Mouse (Mus musculus) forebrain, embryonic 14.5 days (tissue): ENCODE measurements around the gene Slc5a2. TPM values are rescaled to one million over a fixed set of nuclear protein-coding genes. Genes with fewer than 3 reads are reported as not detected.

ENCODE experiments used
- ATAC-seq: fragments of 200-750 bp; cut with Nextera tagmentation; 2 replicates; pipeline ENCODE4 v1.8.0; 2017; ENCODE audit warnings: mild to moderate bottlenecking, moderate library complexity
- DNase-seq: peaks from one replicate; pipeline ENCODE4 v3.0.0-alpha.2; 2015; ENCODE audit warnings: low spot score
- H3K27ac ChIP-seq: fragments of 300-500 bp; sonication (generic); 2 replicates; pipeline ENCODE4 v1.5.1; 2014; ENCODE audit warnings: low read depth, mild to moderate bottlenecking, control low read depth, low read length, moderate library complexity
- H3K27me3 ChIP-seq: fragments of 300-500 bp; sonication (generic); replicated peaks from 2 replicates; pipeline ENCODE4 v1.6.1; 2014; ENCODE audit warnings: low read length, control low read depth, mixed read lengths; ENCODE audit not compliant: control insufficient read depth, insufficient read depth
- H3K36me3 ChIP-seq: fragments of 300-500 bp; sonication (generic); 2 replicates; pipeline ENCODE4 v1.6.1; 2014; ENCODE audit warnings: low read length, control low read depth; ENCODE audit not compliant: control insufficient read depth, insufficient read depth
- H3K4me1 ChIP-seq: fragments of 300-500 bp; sonication (generic); 2 replicates; pipeline ENCODE4 v1.6.1; 2014; ENCODE audit warnings: antibody characterized with exemption, low read length, control low read depth; ENCODE audit not compliant: control insufficient read depth, insufficient read depth
- H3K4me2 ChIP-seq: fragments of 300-500 bp; sonication (generic); 2 replicates; pipeline ENCODE4 v1.6.1; 2014; ENCODE audit warnings: mild to moderate bottlenecking, control low read depth, low read length
- H3K4me3 ChIP-seq: fragments of 300-500 bp; sonication (generic); 2 replicates; pipeline ENCODE4 v1.5.1; 2014; ENCODE audit warnings: low read depth, low read length, control low read depth
- H3K9ac ChIP-seq: fragments of 300-500 bp; sonication (generic); 2 replicates; pipeline ENCODE4 v1.6.1; 2014; ENCODE audit warnings: mild to moderate bottlenecking, low read length, control low read depth, moderate library complexity
- H3K9me3 ChIP-seq: fragments of 300-500 bp; sonication (generic); replicated peaks from 2 replicates; pipeline ENCODE4 v1.6.1; 2016; ENCODE audit warnings: low read length, control low read depth, mixed read lengths; ENCODE audit not compliant: control insufficient read depth
- WGBS: fragments of 180-500 bp; shearing (Covaris S2); extraction: QIAGEN DNeasy Blood & Tissue Kit; methylation state at CpG from one replicate; pipeline ENCODE4 v1.1.7; 2014; 5-methylcytosine and 5-hydroxymethylcytosine counted together
- polyA plus RNA-seq: library from polyadenylated mRNA; unstranded; fragments of >200 nt; fragmentation: Nextera tagmentation; extraction: Ambion mirVana; gene quantifications from 2 replicates; pipeline ENCODE4 v1.2.1, GENCODE M21; 2014

Gene Slc5a2
- polyA plus RNA-seq, 1 experiment from 2014 or later: not detected

DNA sequence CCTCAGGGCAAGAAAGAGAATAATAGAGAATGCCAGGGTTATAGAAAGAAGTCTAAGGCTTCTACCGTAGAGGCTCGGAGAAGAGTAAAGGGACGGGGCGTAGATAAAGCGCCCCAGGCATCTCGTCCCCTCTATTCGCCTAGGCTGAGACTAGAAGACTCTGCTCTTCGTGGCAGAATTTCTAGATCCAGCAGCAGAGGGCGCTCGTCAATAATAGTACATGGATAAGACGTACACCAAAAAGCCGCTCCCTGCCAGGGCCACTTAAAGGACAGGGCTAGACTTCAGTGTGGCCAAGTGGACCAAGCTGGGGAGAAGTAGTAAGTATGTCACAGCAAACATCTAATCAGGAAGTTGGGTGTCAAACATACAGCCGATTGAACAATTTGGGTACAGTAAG lies 18.0 kb upstream of the Slc5a2 start:
- Histone ChIP-seq H3K4me3 (peak overlapping the region; percentile 31), H3K27me3 (no peaks in the 10 kb centered on the region), H3K9ac (peak overlapping the region; percentile 65), H3K9me3 (no peaks in the 10 kb centered on the region), H3K27ac (no peak overlapping the region), H3K36me3 (peaks cover 20% of the 10 kb centered on the region), H3K4me2 (peak overlapping the region; percentile 56), H3K4me1 (peaks cover 2% of the 10 kb centered on the region; the same call in 1 of the 2 replicates)
- DNase-seq (peak; percentile 94), ATAC-seq (peak; percentile 73)
- 2% methylated on average over 13 of the region's 13 CpGs for WGBS

DNA sequence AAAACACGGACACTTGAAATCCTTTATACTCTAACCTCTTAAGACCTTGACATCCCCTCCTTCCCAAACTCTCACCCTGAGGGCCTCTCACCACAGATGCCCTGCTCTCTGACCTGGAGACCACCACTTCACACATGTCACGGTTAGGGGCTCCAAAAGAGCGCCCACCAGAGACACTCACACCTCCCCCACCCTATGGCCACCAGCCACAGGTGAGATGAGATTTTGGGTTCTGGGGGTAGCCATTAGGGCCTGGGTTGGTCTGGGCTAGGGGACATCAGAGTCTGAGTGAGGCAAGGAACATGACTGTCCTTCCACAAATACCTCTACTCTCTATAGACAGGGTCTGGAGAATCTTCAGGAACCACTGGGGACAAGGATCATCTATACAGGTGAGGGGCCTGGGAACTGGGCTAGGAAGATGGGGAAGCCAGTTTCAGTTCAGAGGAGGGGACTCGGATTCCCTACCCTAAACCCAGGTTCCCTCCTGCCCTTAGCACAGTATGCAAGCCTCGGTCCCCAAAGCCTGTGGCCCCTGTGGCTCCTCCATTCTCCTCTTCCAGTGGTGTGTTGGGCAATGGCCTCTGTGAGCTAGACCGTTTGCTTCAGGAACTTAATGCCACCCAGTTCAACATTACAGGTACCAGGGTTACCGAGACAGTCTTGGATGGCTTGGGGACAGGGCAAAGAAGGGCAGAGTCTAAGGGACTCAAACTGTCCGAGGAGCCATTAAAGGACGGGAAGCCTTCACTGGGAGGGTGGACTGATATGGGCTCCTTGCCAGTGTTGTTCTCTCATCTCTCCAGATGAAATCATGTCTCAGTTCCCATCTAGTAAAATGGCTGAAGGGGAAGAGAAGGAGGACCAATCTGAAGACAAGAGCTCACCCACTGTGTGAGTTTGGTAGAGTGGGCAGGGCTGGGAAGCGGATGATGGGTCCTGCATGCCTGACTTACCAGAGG lies 17.1 kb upstream of the Slc5a2 start:
- no peak overlapping the region for H3K4me3 ChIP-seq
- ATAC-seq: no peak
- WGBS: 83% methylated on average over 10 of the region's 10 CpGs

GRCm38 (mm10) chr7:128249998-128250397 lies 15.5 kb upstream of the Slc5a2 start:
- H3K4me1 ChIP-seq: peaks cover 2% of the 10 kb centered on the region; the same call in 1 of the 2 replicates
- DNase-seq: no peak
- no peaks in the 10 kb centered on the region for H3K9me3 ChIP-seq
- H3K27ac ChIP-seq: no peak overlapping the region
- H3K4me3 ChIP-seq: no peak overlapping the region
- WGBS: 77% methylated on average over 5 of the region's 5 CpGs
- peaks cover 3% of the 10 kb centered on the region; the same call in 1 of the 2 replicates for H3K36me3 ChIP-seq
- H3K9ac ChIP-seq: no peak overlapping the region
- no peak overlapping the region for H3K4me2 ChIP-seq
- no peak for ATAC-seq
- no peaks in the 10 kb centered on the region for H3K27me3 ChIP-seq

More for the DNA sequence above, 17.1 kb upstream of the Slc5a2 start:
- Histone ChIP-seq H3K27me3 (no peaks in the 10 kb centered on the region), H3K9me3 (no peaks in the 10 kb centered on the region), H3K4me2 (no peak overlapping the region), H3K9ac (no peak overlapping the region), H3K27ac (no peak overlapping the region), H3K36me3 (peaks cover 14% of the 10 kb centered on the region), H3K4me1 (peaks cover 2% of the 10 kb centered on the region; the same call in 1 of the 2 replicates)
- no peak for DNase-seq

- H3K4me1 ChIP-seq: no peaks in the 10 kb centered on the region
- H3K36me3 ChIP-seq: no peaks in the 10 kb centered on the region
- DNase-seq (no peak), ATAC-seq (no peak)
- H3K9me3 ChIP-seq: no peaks in the 10 kb centered on the region
- 56% methylated on average over 12 of the region's 12 CpGs for WGBS
- no peak overlapping the region for H3K27ac ChIP-seq
- H3K4me2 ChIP-seq: peak overlapping the region; percentile 58
- no peak overlapping the region; the same call in 1 of the 2 replicates for H3K4me3 ChIP-seq
- H3K27me3 ChIP-seq: no peaks in the 10 kb centered on the region
- 0 out of 2 replicates have a peak overlapping the region, but pooled peaks have one; percentile 50 for H3K9ac ChIP-seq
Observed at GRCm38 (mm10) chr7:128251946-128252345, 13.5 kb upstream of the Slc5a2 start.

DNA sequence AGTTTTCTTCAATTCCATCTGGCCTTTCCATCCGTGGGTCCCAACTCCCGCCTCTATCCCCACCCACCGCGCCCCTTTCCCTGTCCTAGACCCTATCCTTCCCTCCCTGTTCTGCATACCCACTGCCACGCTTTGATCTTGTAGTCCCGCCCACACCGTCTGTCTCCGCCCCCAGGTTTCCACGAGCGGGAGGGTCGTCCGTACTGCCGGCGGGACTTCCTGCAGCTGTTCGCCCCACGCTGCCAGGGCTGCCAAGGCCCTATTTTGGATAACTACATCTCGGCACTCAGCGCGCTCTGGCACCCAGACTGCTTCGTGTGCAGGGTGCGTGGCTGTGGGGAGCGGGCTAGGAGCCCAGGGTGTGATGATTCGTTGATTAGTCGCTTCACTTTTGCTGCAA lies 12.8 kb upstream of the Slc5a2 start:
- no peaks in the 10 kb centered on the region for H3K36me3 ChIP-seq
- DNase-seq (peak; percentile 72), ATAC-seq (peak; percentile 85)
- H3K4me1 ChIP-seq: no peaks in the 10 kb centered on the region
- H3K9ac ChIP-seq: peak overlapping the region; percentile 50
- H3K27ac ChIP-seq: no peak overlapping the region
- peak overlapping the region; percentile 58 for H3K4me2 ChIP-seq
- 5% methylated on average over 24 of the region's 24 CpGs for WGBS
- peak overlapping the region; percentile 27 for H3K4me3 ChIP-seq
- H3K9me3 ChIP-seq: no peaks in the 10 kb centered on the region
- H3K27me3 ChIP-seq: no peaks in the 10 kb centered on the region

GRCm38 (mm10) chr7:128254978-128255377 lies 10.5 kb upstream of the Slc5a2 start:
- H3K36me3 ChIP-seq: no peaks in the 10 kb centered on the region

GRCm38 (mm10) chr7:128255757-128256156 lies 9.7 kb upstream of the Slc5a2 start:
- Histone ChIP-seq H3K36me3 (no peaks in the 10 kb centered on the region), H3K4me3 (no peak overlapping the region), H3K27ac (no peak overlapping the region), H3K4me1 (no peaks in the 10 kb centered on the region), H3K9ac (no peak overlapping the region), H3K9me3 (no peaks in the 10 kb centered on the region), H3K27me3 (no peaks in the 10 kb centered on the region), H3K4me2 (no peak overlapping the region)
- whole genome bisulfite sequencing: 92% methylated on average over 5 of the region's 5 CpGs
- ATAC-seq: no peak
- DNase-seq: no peak

More at GRCm38 (mm10) chr7:128254978-128255377, 10.5 kb upstream of the Slc5a2 start:
- Histone ChIP-seq H3K9me3 (no peaks in the 10 kb centered on the region), H3K4me2 (no peak overlapping the region), H3K27me3 (no peaks in the 10 kb centered on the region), H3K27ac (no peak overlapping the region), H3K9ac (no peak overlapping the region), H3K4me1 (no peaks in the 10 kb centered on the region), H3K4me3 (no peak overlapping the region)
- WGBS: 73% methylated on average over 2 of the region's 2 CpGs
- no peak for ATAC-seq
- DNase-seq: no peak

DNA sequence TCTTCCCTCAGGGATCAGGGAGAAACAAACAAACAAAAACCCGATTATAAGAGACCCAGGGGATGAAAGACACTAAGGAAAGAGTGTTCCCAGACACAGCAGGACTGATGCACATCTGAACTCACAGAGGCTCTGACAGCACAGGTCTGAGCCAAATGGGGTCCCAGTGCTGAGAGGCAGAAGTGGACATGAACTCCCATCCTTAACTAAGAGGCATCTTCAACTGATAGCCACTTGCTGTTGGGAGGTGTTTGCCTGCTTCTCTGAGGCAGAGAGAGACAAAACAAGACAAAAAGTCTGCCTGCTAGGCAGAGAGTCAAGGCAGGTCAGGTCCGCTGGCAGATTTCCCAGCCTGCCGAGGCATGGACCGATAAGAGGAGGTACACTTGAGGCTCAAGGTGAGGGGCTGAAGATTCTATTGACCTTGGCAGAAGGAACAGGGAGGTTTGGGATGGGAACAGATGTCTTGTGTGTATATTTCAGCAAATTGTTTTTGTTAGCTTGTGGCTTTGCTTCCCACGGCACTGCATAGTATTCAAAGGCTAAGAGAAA lies 8.6 kb upstream of the Slc5a2 start:
- no peak overlapping the region for H3K27ac ChIP-seq
- H3K36me3 ChIP-seq: no peaks in the 10 kb centered on the region
- DNase-seq (no peak), ATAC-seq (no peak)
- 64% methylated on average over 5 of the region's 5 CpGs for WGBS
- H3K27me3 ChIP-seq: no peaks in the 10 kb centered on the region
- H3K9me3 ChIP-seq: no peaks in the 10 kb centered on the region
- H3K4me2 ChIP-seq: no peak overlapping the region
- H3K9ac ChIP-seq: no peak overlapping the region
- no peak overlapping the region for H3K4me3 ChIP-seq
- no peaks in the 10 kb centered on the region for H3K4me1 ChIP-seq

- Histone ChIP-seq H3K36me3 (0 out of 2 replicates have a peak, but pooled peaks cover 2% of the 10 kb centered on the region), H3K4me3 (no peak overlapping the region), H3K27me3 (no peaks in the 10 kb centered on the region), H3K27ac (no peak overlapping the region), H3K9me3 (no peaks in the 10 kb centered on the region), H3K4me2 (no peak overlapping the region), H3K4me1 (no peaks in the 10 kb centered on the region), H3K9ac (no peak overlapping the region)
- no peak for ATAC-seq
- 76% methylated on average over 5 of the region's 5 CpGs for WGBS
- no peak for DNase-seq
Observed at GRCm38 (mm10) chr7:128266056-128266455, 599 bp downstream of the Slc5a2 start.
